Mouse (Mus musculus): ENCODE results near the gene Rbpj.
"Not testable (repeated sequence)": the region's sequence is repeated elsewhere in the genome, so short reads cannot be mapped to it uniquely, and the experiment has no call there.

The Rbpj gene

GRCm38 (mm10) chr5:53594274-53594673 is 128.3 kb downstream of the Rbpj start:
- DNase-seq, result no peak

- no peak for DNase-seq
Observed at GRCm38 (mm10) chr5:53598510-53598909, 132.6 kb downstream of the Rbpj start.

DNA sequence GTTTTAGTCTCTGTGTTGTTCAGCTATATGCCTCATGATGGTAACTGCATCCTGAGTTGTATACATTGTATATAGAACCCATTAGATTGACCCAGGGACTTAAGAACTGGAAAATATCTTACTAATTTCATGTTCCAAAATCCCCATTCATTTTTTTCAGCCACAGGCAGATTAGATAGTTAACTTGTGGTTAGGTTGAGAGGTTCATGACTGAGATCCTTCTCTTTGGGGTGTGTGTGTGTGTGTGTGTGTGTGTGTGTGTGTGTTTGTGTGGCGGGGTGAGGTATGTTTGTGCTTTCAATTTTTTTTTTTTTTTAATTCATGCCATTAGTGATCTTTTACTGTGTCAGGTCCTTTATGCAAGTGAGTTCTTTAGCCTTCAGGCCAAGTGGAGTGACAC is 133.2 kb downstream of the Rbpj start:
- DNase-seq, result no peak

DNA sequence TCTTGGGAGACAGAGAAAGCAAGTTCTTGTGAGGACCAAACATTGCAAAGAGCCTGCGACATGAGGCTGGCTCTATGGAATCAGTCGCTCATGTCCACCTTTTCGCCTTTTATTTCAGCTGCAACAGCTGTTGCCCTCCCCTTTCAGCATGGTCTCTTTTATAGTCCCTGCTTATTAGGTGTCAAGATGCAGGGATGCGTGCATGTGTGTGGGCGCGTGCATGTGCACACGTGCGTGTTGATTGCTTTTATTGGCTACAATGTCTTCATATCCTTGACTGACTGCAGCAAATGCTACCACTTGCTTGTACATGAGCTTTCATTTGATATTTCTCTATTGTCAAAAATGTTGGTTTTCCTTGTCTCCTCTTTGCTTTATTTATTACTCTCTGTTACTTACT is 136.2 kb downstream of the Rbpj start:
- DNase-seq, result no peak

GRCm38 (mm10) chr5:53605450-53605849 is 139.5 kb downstream of the Rbpj start:
- no peak for DNase-seq

DNA sequence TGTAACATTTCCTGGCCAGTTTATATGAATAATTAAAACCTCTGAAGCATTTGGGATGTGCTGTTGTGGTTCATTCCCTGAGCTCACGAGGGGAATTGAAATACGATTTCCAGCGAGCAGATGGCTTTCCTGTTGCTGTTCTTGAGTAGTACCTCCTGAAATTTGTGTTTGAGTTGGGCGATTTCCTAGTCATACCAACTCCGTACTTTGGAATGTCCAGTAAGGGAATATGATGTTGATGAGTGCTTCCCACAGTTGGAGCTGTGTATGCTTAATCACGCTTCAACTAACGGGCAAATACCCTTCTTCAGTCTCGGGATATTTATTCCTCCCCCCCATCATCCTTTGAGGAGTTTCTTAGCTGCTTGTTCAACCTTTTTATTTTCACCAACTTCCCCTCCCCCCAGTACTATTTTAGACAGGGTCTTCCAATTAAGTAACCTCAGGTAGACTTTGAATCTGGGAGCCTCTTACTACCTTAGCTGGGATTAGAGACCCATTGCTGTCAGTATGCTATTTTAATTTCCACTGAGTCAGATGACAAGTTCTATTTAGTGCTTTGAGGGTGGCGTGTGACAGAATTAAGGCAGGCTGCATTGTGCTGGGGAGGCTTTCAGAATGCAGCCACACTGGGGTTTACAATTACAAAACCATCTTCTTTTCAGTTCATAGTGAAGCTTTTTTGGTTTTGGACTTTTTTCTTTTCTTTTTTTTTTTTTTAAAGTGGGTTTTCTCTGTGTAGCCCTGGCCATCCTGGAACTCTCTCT is 141.5 kb downstream of the Rbpj start:
- DNase-seq, result no peak

- DNase-seq, result no peak
Observed at GRCm38 (mm10) chr5:53618844-53619243, 152.9 kb downstream of the Rbpj start.

DNA sequence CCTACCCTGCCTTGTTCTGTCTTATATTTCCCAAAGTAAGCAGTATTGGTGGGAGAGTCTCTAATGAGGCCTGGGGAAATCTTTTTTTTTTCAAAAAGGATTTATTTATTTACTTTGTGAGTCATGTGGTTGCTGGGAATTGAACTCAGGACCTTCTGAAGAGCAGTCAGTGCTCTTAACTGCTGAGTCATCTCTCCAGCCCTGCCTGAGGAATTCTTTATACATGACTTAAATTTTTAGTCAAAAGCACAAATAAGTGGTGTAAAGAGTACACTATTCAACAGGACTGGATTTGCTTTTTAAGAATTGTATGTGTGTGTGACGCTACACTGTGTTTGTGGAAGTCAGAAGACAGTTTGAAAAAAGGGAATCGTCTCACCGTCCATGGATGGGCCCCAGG is 166.1 kb downstream of the Rbpj start:
- DNase-seq, result no peak

- DNase-seq, result no peak
Observed at GRCm38 (mm10) chr5:53636795-53637194, 170.8 kb downstream of the Rbpj start.

- no peak for DNase-seq
Observed at GRCm38 (mm10) chr5:53637206-53637605, 171.3 kb downstream of the Rbpj start.

DNA sequence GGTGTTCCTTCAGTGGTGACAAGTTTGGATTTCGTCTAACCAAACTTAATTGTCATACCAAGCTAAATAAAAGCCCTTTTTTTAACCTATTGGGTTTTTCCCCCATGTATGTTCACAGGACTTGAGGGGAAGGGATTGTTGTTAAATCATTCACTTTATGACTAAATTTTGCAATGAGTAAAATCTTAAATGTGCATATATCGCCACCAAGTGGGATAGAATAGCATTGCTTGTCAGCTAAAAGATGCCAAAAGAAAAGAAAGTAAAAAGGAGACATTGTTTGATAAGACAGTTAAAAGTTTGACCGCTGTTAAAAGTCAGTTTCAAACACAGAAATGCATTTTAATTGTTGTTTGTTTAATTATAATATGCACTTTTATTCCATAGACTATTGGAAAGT is 172.7 kb downstream of the Rbpj start:
- DNase-seq, result no peak

- no peak for DNase-seq
Observed at GRCm38 (mm10) chr5:53646669-53647068, 180.7 kb downstream of the Rbpj start.

DNA sequence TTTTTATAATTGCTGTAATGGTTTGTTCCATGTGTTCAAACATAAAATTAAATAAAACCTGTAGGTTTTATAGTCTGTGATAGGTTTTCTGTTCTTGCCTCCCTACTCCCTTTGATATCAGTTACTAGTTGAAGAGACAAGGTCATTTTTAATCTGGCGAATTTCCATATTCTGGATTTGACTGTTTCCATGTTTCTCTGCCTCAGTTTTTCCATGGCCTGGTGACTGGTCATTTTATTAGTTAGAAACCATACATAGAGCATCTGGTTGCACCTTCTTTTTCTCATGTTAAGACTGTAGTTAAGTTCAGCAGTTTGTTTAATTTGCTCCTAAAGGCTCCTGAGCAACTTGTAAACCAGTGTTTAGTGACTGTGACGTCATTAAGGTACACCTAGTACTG is 181.4 kb downstream of the Rbpj start:
- no peak for DNase-seq

DNA sequence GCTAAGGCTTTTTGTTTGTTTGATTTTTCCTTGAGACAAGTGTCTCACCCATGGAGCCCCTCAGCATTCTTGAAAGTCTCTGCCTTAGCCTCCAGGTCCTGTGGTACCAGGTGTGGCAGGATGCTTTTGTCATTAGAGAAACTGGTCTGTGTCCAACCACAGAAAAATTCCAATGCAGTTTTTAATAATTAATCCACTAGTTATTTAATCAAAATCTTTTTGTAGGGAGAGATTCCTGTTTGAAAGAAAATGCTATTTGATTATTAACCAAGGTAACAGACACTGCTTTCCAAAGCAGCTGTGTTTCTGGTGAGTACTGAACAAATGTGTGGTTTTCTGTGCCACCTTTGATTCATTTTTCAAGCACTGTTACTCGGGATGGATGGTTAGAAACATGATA is 190.6 kb downstream of the Rbpj start:
- DNase-seq, result no peak

GRCm38 (mm10) chr5:53657925-53658324 is 192.0 kb downstream of the Rbpj start:
- DNase-seq, result peak; percentile 35

DNA sequence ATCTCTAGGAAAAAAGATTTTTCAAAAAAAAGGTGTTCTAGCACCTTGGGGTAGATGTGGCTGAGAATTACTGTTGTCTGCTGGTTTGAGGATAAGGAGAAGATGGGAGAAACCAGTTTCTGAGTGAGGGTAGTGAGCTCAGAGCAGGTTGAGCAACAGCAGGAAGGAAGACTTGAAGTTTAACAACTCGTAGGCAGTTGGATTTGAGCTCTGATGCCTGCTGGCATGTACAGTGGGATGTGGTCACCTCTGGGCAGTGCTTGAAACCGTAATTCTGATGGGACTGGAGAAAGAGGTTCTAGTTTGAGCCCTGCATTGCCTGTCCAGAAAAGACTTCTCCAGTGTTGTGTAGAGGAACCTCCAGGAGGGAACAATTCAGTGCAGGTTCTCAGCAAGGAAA is 195.6 kb downstream of the Rbpj start:
- DNase-seq, result no peak

GRCm38 (mm10) chr5:53662413-53662812 is 196.5 kb downstream of the Rbpj start:
- DNase-seq, result no peak

DNA sequence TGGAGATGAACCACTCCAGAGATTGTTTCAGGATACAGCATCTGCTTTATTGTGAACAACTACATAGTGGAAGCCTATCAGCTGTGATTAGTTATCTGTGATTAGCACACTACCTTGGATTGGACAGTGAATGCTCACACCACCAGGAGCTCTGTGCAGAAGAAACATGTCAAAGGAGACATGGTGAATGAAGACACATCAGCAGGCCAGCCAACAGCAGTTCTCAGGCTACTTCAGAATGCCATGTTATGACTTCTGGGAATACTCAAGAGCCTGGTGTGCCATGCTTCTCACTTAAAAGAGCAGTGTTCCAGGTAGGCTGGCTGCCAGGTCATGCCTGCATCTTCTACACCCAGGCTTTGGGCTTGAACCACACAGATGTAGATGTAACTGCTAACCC is 197.7 kb downstream of the Rbpj start:
- no peak for DNase-seq

GRCm38 (mm10) chr5:53668021-53668420 is 202.1 kb downstream of the Rbpj start:
- no peak for DNase-seq

DNA sequence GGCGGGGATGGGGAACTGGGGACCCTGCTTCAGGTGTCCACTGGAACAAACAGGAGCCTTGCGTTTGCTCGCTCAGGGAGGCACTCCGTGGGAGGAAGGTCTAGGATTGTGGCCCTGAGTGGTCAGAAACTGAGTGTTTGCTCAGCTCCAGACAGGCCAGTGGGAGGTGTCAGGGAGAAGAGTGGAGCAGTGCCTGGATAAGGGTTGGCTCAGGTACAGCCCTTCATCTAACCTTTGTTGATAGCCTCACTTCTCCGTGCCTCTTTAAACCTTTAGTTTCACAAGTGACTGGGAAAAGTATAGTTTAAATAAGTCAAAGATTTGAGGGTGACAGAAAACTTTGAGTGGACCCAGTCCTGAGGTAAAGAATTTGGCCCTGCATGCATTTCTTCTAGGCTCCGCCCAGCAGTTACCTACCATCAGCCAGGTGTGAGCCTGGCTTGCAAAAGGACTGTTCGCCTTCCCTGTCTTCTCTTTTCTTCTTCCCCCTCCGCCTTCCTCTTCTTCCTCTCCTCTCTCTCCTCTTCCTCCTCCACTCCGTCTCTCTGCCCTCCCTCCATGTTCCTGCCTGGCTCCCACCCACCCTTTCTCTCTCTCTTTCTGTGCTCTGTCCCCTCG is 204.5 kb downstream of the Rbpj start:
- no peak for DNase-seq

GRCm38 (mm10) chr5:53671507-53671906 is 205.6 kb downstream of the Rbpj start:
- no peak for DNase-seq

DNA sequence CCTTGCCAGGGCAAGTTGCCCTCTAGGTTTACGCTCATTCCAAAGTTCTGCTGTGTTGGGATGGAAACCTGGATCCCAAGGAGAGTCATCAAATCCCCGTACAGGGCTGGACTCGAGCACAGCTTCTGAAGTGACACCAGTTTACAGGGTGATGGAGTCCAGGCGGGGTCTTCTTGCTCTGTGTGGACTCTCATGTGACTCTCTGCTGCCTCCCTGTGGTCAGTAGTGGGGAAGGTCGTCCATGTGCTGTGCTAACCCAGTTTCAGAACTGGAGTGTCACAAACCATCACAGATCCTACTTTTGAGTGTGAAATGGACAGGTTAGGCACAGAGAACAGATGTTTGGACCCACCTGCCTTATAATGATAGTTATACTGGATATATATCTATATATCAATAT is 206.4 kb downstream of the Rbpj start:
- peak; percentile 66 for DNase-seq

DNA sequence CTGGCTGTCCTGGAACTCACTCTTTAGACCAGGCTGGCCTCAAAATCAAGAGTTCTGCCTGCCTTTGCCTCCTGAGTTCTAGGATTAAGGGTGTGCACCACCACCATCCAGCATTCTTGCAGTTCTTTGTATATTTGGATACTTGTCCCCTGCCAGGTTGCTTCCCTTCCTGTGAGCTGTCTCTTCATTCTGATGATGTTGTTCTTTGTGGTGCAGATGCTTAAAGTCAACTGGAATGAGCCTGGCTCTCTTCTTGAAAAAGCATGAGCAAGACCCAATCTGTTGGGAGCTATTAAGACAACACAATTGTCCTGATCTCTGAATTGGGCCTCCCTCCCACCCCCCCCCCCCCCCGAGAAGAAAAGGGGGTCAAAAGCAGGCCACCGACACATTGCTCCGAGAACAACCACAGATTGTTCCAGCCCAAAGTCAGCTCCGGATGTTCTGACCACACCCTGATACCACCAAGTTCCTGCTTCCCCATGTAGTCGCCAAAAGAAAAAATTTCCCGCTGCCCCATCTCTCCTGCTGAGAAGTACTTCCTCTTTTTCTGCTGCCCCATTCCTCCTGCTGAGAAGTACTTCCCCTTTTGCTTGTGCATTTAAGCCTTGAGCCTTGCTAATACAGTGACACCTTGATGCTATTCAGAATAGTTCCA is 207.7 kb downstream of the Rbpj start:
- not testable (repeated sequence) for DNase-seq

GRCm38 (mm10) chr5:53676671-53677070 is 210.7 kb downstream of the Rbpj start:
- DNase-seq, result no peak
